Mouse (Mus musculus) intestine, embryonic 14.5 days (tissue): ENCODE data around the gene Clca3a1. TPM values are rescaled to one million over a fixed set of nuclear protein-coding genes. Genes with fewer than 3 reads are reported as not detected.
"Not testable (repeated sequence)": the region's sequence is repeated elsewhere in the genome, so short reads cannot be mapped to it uniquely, and the experiment has no call there.

Experiments used
- ATAC-seq: fragments of 200-750 bp; cut with Nextera tagmentation; replicated peaks from 2 replicates; pipeline ENCODE4 v1.8.0; 2017; ENCODE audit warnings: low read depth, moderate number of reproducible peaks, moderate TSS enrichment, moderate library complexity; ENCODE audit not compliant: low FRiP score, low TSS enrichment
- DNase-seq: peaks from one replicate; pipeline ENCODE4 v3.0.0-alpha.2; 2018; ENCODE audit warnings: low spot score
- H3K27ac ChIP-seq: fragments of 300-500 bp; sonication (generic); 2 replicates; pipeline ENCODE4 v1.5.1; 2014; ENCODE audit warnings: low read depth, mild to moderate bottlenecking, control low read depth
- H3K27me3 ChIP-seq: fragments of 300-500 bp; sonication (generic); replicated peaks from 2 replicates; pipeline ENCODE4 v1.6.1; 2014; ENCODE audit warnings: low read length, control low read depth; ENCODE audit not compliant: control insufficient read depth, insufficient read depth
- H3K36me3 ChIP-seq: fragments of 300-500 bp; sonication (generic); 2 replicates; pipeline ENCODE4 v1.6.1; 2014; ENCODE audit warnings: low read length, control low read depth; ENCODE audit not compliant: control insufficient read depth, insufficient read depth
- H3K4me1 ChIP-seq: fragments of 300-500 bp; sonication (generic); replicated peaks from 2 replicates; pipeline ENCODE4 v1.6.1; 2014; ENCODE audit warnings: low read length, control low read depth, mixed read lengths; ENCODE audit not compliant: control insufficient read depth, insufficient read depth
- H3K4me2 ChIP-seq: fragments of 300-500 bp; sonication (generic); 2 replicates; pipeline ENCODE4 v1.6.1; 2014; ENCODE audit warnings: low read length
- H3K4me3 ChIP-seq: fragments of 300-500 bp; sonication (generic); 2 replicates; pipeline ENCODE4 v1.5.1; 2014; ENCODE audit warnings: low read depth, low read length, control low read depth, mixed read lengths
- H3K9ac ChIP-seq: fragments of 300-500 bp; sonication (generic); 2 replicates; pipeline ENCODE4 v1.6.1; 2014; ENCODE audit warnings: mild to moderate bottlenecking, low read length
- H3K9me3 ChIP-seq: fragments of 300-500 bp; sonication (generic); 2 replicates; pipeline ENCODE4 v1.6.1; 2016; ENCODE audit warnings: low read length, control low read depth; ENCODE audit not compliant: control insufficient read depth
- WGBS: fragments of 180-500 bp; shearing (Covaris S2); extraction: QIAGEN DNeasy Blood & Tissue Kit; methylation state at CpG from one replicate; pipeline ENCODE4 v1.1.7; 2014; 5-methylcytosine and 5-hydroxymethylcytosine counted together
- polyA plus RNA-seq: library from polyadenylated mRNA; unstranded; fragments of >200 nt; fragmentation: Nextera tagmentation; extraction: Ambion mirVana; gene quantifications from 2 replicates; pipeline ENCODE4 v1.2.1, GENCODE M21; 2014

Gene Clca3a1
- polyA plus RNA-seq, 1 experiment from 2014 or later: 5.9 TPM

DNA sequence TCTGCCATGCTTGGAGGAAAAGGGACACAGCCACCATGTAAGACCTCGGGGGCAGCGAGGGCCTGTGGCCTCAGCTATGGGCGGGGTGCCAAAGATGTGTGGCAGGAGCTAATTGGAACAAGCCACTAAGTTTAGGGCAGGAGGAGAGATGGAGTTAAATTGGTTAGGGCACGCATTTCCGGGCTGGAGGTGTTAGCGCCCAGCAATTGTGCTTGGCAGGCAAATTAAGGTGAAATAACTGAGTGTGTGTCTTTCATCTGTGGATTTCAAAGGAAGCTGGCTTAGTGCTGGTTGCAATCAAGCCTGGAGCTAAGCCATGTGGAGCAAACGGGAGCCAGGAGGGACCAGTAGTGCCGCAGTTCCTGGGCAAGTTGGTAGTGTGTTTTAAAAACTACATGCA lies 4.7 kb downstream of the Clca3a1 start:
- not testable (repeated sequence) for H3K27me3 ChIP-seq, DNase-seq, H3K9me3 ChIP-seq, H3K4me2 ChIP-seq, H3K27ac ChIP-seq, H3K4me3 ChIP-seq, H3K36me3 ChIP-seq, ATAC-seq, H3K9ac ChIP-seq
- peaks cover 13% of the 10 kb centered on the region for H3K4me1 ChIP-seq
- WGBS: 84% methylated on average over 8 of the region's 8 CpGs

DNA sequence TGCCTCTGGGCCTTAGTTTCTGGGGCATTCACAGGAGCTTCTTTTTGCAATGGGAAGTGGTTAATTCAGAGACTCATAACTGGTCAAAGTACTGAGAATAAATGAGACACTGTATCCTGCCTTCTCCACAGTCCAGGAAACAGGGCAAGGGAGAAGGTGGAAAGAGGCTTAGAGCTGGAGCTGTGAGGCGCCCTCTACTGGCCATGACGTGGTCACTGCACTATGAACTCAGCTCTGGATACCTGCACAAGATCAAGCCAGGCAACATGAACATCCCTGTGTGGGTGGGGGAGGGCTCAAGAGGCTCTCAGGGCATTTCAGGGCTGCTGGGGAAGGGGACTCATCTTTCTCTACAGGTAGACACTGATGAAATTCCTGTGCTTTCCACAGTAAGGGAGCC lies 7.7 kb downstream of the Clca3a1 start:
- DNase-seq (no peak), ATAC-seq (no peak)
- no peak overlapping the region for H3K27ac ChIP-seq
- H3K4me3 ChIP-seq: no peak overlapping the region
- H3K4me1 ChIP-seq: no peaks in the 10 kb centered on the region
- WGBS: 5% methylated on average over 2 of the region's 2 CpGs
- H3K9me3 ChIP-seq: no peaks in the 10 kb centered on the region
- H3K27me3 ChIP-seq: no peaks in the 10 kb centered on the region
- H3K9ac ChIP-seq: no peak overlapping the region
- no peaks in the 10 kb centered on the region for H3K36me3 ChIP-seq
- no peak overlapping the region for H3K4me2 ChIP-seq

DNA sequence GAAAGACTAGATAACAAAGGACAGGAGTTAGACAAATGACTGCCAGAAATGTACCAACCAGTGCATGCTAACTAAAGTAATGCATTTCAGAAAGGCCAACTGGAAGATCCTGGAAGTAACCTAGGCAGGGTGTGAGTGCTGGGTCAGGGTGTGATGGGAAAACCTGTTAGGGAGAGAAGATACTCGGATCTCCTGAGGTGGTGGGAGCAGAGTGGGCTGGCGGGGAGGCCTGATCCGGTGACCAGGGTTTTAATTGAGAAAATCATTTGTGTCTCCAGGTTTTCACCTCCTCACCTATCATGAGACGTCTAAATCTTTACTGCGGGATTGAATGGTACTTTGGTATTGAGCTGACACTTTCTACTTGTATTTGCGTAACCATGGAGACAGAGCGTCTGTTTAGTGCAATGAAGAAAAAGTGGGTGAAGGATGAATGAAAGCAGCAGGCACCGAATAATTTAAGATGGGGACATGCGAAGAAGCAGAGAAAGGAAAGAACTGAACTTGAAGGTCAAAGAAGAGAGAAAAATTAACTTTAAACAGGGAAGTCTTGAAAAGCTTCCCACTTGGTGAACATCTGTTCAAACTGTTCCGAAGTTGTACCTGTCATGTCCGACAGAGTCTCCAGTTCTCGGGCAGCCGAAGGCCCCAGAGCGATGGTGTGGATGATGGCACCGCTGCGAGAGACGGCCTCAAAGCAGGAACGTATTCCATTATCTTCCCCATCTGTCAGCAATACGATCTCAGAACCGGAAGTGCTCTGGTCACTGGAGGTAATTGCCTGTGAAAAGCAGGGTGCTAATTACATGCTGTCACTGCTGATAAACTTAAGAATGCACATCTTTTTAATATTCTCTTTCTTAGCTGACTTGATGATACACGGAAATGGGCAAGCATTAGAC lies 11.5 kb downstream of the Clca3a1 start:
- H3K4me2 ChIP-seq, H3K9me3 ChIP-seq, H3K4me3 ChIP-seq, DNase-seq, ATAC-seq, H3K27ac ChIP-seq, H3K9ac ChIP-seq, H3K27me3 ChIP-seq, H3K4me1 ChIP-seq, H3K36me3 ChIP-seq: not testable (repeated sequence)
- WGBS: 60% methylated on average over 18 of the region's 21 CpGs

DNA sequence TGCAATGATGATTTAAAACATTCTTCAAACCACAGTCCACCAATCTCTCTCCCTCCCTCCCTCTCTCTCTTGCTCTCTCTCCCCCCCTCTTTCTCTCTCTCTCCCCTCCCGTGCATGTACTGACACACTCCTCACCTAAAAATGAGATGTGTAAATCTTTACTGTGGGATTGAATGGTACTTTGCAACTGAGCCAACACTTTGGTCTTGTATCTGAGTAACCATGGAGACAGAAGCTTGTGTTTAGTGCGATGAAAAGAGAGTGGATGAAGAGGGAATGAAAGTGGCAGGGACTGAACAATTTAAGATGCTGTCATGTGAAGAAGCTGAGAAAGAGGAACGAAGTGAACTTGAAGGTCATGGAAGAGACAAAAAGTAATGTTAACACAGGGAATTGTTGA lies 13.1 kb downstream of the Clca3a1 start:
- H3K4me1 ChIP-seq, ATAC-seq, DNase-seq, H3K4me2 ChIP-seq, H3K9ac ChIP-seq, H3K27me3 ChIP-seq, H3K4me3 ChIP-seq, H3K36me3 ChIP-seq, H3K9me3 ChIP-seq, H3K27ac ChIP-seq: not testable (repeated sequence)
- WGBS: 46% methylated on average over 3 of the region's 3 CpGs

DNA sequence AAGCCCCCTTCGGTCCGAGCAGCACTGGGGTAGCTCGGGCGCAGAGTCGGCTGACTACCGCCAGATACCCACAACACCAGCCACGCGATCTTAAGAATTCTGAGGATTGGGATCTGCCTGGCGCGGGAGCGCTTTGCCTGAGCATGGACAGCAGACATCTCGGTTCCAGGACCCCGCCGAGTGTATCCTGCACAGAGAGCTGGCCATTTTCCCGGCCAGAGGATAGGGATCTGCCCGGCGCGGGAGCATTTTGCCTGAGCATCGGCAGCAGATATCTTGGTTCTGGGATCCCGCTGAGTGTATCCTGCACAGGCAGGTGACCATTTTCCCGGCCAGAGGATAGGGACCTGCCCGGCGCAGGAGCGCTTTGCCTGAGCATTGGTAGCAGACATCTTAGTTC lies 22.4 kb downstream of the Clca3a1 start:
- H3K27ac ChIP-seq, H3K4me1 ChIP-seq, H3K27me3 ChIP-seq, H3K4me2 ChIP-seq, H3K4me3 ChIP-seq, ATAC-seq, DNase-seq, H3K9ac ChIP-seq, H3K36me3 ChIP-seq, H3K9me3 ChIP-seq: not testable (repeated sequence)
- 73% methylated on average over 24 of the region's 24 CpGs for WGBS

DNA sequence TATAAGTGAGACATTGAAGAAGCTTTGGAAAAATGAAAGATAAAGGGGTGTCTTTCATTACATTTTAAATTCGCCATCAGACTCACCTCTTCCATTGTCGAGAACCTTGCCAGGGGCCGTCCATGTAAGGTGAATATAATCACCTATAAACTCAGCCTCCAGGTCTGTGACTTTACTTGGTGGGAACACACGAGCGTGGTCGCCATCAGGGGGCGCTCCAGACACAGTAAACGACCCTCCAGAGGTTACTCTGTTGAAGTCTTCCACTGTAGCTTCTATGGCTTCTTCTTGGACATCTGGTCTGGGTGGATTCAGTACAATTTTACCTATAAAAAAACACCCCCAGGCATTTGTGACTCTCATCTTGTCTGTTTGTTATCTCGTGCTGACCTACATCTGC lies 23.9 kb downstream of the Clca3a1 start:
- no peak overlapping the region for H3K27ac ChIP-seq
- no peaks in the 10 kb centered on the region for H3K4me1 ChIP-seq
- H3K4me2 ChIP-seq: no peak overlapping the region
- H3K9ac ChIP-seq: no peak overlapping the region
- no peaks in the 10 kb centered on the region for H3K9me3 ChIP-seq
- no peaks in the 10 kb centered on the region for H3K36me3 ChIP-seq
- DNase-seq (peak; percentile 77), ATAC-seq (no peak)
- no peak overlapping the region for H3K4me3 ChIP-seq
- no peaks in the 10 kb centered on the region for H3K27me3 ChIP-seq
- 22% methylated on average over 9 of the region's 9 CpGs for WGBS

DNA sequence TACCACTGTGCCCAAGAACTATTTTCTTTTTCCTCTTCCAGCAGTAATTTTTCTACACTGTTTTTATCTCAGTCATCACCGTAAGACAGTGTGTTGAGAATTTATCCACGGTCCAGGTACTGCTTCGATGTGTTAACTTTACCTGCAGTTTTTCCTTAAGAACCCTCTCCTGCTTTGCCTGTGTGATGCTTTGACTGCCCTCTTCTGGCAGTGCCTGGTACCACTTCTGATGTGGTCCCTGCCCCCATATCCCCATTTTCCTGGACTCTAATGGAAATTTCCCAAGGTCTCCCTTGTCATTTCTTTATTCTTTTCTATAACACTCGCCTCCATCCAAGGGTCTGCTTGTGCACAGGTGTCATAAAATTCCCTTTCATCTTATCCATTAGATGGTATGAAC lies 37.3 kb downstream of the Clca3a1 start:
- no peak overlapping the region for H3K9ac ChIP-seq
- H3K4me2 ChIP-seq: no peak overlapping the region
- H3K27ac ChIP-seq: no peak overlapping the region
- H3K4me3 ChIP-seq: no peak overlapping the region
- peaks cover 7% of the 10 kb centered on the region for H3K4me1 ChIP-seq
- DNase-seq: peak; percentile 80
- ATAC-seq: no peak
- no peaks in the 10 kb centered on the region for H3K27me3 ChIP-seq
- no peaks in the 10 kb centered on the region for H3K36me3 ChIP-seq
- 45% methylated on average over 4 of the region's 4 CpGs for WGBS
- no peaks in the 10 kb centered on the region for H3K9me3 ChIP-seq

DNA sequence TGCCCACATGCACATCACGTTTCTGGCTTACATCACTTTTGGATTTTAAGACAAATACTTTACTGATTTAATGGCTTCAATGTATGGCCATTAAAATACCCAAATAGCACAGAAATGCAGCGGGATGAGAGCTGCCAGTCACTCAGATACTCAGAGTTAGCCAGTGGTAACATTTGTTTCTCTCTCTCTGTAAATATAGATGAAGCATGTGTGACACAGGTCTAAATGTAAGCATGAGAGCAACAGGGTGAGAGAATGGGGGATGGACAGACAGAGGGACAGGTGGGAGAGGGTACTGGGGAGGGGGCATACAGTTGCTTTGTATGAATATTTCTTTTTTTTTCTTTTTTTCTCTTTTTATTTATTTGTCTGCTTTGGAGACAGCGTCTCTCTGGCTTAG lies 38.2 kb downstream of the Clca3a1 start:
- not testable (repeated sequence) for ATAC-seq, H3K27ac ChIP-seq
- WGBS: 75% methylated on average over 3 of the region's 3 CpGs

DNA sequence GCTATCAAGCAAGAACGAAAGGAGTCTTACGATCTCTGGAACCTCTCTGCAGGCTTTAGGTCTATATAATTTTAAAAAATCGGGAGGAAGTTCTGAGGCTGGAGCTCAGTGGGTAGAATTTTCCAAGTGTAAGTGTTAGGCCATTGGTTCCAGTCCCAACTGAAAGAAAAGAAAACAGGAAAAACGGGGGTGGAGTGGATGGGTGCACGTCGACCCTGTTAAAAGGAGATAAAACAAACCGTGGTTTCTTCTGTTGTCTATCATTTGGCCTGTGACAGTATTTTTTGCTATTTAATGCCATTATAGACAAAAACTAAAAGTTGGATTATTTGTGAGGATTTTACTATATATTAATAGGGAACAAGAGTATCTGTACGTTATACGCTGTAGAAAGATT lies 38.9 kb downstream of the Clca3a1 start:
- 85% methylated on average over 9 of the region's 9 CpGs for WGBS
- no peak overlapping the region for H3K4me3 ChIP-seq
- no peaks in the 10 kb centered on the region for H3K36me3 ChIP-seq
- peaks cover 20% of the 10 kb centered on the region for H3K4me1 ChIP-seq
- H3K9me3 ChIP-seq: no peaks in the 10 kb centered on the region
- DNase-seq: no peak
- ATAC-seq: no peak
- no peak overlapping the region for H3K9ac ChIP-seq
- no peak overlapping the region for H3K27ac ChIP-seq
- no peaks in the 10 kb centered on the region for H3K27me3 ChIP-seq
- H3K4me2 ChIP-seq: no peak overlapping the region

More for the DNA sequence above, 38.2 kb downstream of the Clca3a1 start:
- H3K36me3 ChIP-seq, DNase-seq, H3K27me3 ChIP-seq, H3K9me3 ChIP-seq, H3K4me3 ChIP-seq, H3K9ac ChIP-seq, H3K4me2 ChIP-seq: not testable (repeated sequence)
- H3K4me1 ChIP-seq: peaks cover 14% of the 10 kb centered on the region
